ENCODE assay signal across 13 mouse cellular contexts in genomic region chr10:121262206-121262605, GRCm38 (mm10).
"Had no signal": no experiment of that assay in that cellular context is flagged by ENCODE, and none has a peak within 500 bp of the region (broad histone marks: within the 10 kb centered on the region; RNA-seq: fewer than 3 reads in every experiment).

No protein-coding gene starts in this region.

- DNase-seq: cerebellum, adult 8-10 months; cerebellum, adult 9-10 months; cerebellum, adult 9-11 months; embryo, embryonic 11 days; forebrain, postnatal 0 days; gastrocnemius, adult 2 months; gastrocnemius, postnatal 10 days; gastrocnemius, postnatal 14 days; gastrocnemius, postnatal 25 days; gastrocnemius, postnatal 36 days; heart, adult 11 months; heart, adult 18-20 months; heart, adult 2 months had no signal
